Mouse (Mus musculus) G1E (cell line): ENCODE measurements around the gene Notch2.

Experiments used
- CTCF ChIP-seq: IDR thresholded peaks from 2 replicates; pipeline ENCODE4 v1.5.1; 2012; ENCODE audit warnings: low read depth, low read length, inconsistent platforms, mixed read lengths
- GATA2 ChIP-seq: IDR thresholded peaks from 2 replicates; pipeline ENCODE4 v1.6.1; 2012; ENCODE audit warnings: low read depth, low read length, inconsistent platforms, borderline replicate concordance
- POLR2AphosphoS5 ChIP-seq: IDR thresholded peaks from 2 replicates; pipeline ENCODE4 v1.6.1; 2012; ENCODE audit warnings: low read depth, low read length, inconsistent platforms; ENCODE audit not compliant: insufficient replicate concordance

DNA sequence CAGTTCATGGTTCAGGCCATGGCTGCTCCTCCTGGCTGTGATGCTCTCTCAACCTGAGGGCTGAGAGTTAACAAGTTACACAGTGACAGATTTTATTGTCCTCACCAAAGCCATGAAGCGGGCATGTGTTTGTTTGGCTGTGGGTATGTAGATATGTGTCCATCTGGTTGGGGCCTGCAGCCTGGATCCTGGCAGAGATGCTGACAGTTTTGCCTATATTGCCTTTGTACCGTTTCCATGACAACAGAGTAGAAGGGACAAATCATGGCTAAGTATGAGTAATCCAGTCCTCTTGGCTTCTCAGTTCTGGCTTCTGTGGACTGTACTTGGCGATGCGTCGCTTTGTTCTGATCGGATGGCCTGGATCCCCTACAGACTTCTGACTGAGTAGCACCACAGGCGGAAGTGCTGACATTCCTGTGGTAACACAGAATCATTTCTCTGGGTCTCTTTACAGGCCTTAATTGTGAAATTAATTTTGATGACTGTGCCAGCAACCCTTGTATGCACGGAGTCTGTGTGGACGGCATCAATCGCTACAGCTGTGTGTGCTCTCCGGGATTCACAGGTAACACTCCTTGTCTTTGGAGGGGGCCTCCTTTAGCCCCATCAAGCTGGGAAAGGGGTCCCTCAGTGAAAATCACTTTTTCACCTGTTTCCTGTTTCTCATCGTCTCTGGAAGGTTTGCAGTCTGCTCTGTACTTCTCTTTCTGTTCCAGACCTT lies 93.4 kb downstream of the Notch2 start:
- TF ChIP-seq CTCF (no peak), GATA2 (no peak), POLR2AphosphoS5 (no peak)
